Mouse (Mus musculus) midbrain, embryonic 16.5 days (tissue): ENCODE measurements at regions not wholly inside any gene's neighbourhood (a gene's known extent, or its start where the extent isn't known, plus 50 kb on each side); places are given as distances from the start of the nearest gene placed in this dataset.

Experiments
- ATAC-seq: fragments of 200-750 bp; cut with Nextera tagmentation; 2 replicates; pipeline ENCODE4 v1.8.0; 2017; ENCODE audit warnings: moderate TSS enrichment
- H3K27ac ChIP-seq: fragments of 300-500 bp; sonication (generic); 2 replicates; pipeline ENCODE4 v1.5.1; 2014; ENCODE audit warnings: mild to moderate bottlenecking, low read length, mixed read lengths
- H3K27me3 ChIP-seq: fragments of 300-500 bp; sonication (generic); 2 replicates; pipeline ENCODE4 v1.6.1; 2014; ENCODE audit warnings: low read depth, low read length, mixed read lengths; ENCODE audit not compliant: control insufficient read depth, insufficient read depth
- H3K36me3 ChIP-seq: fragments of 300-500 bp; sonication (generic); 2 replicates; pipeline ENCODE4 v1.6.1; 2014; ENCODE audit warnings: mild to moderate bottlenecking, low read length, moderate library complexity, mixed read lengths; ENCODE audit not compliant: control insufficient read depth, insufficient read depth
- H3K4me1 ChIP-seq: fragments of 300-500 bp; sonication (generic); 2 replicates; pipeline ENCODE4 v1.6.1; 2014; ENCODE audit warnings: mild to moderate bottlenecking, low read length, mixed read lengths; ENCODE audit not compliant: control insufficient read depth, insufficient read depth
- H3K4me2 ChIP-seq: fragments of 300-500 bp; sonication (generic); 2 replicates; pipeline ENCODE4 v1.6.1; 2014; ENCODE audit warnings: mild to moderate bottlenecking, low read length, mixed read lengths
- H3K4me3 ChIP-seq: fragments of 300-500 bp; sonication (generic); 2 replicates; pipeline ENCODE4 v1.5.1; 2014; ENCODE audit warnings: low read depth, mild to moderate bottlenecking, low read length, moderate library complexity, mixed read lengths
- H3K9ac ChIP-seq: fragments of 300-500 bp; sonication (generic); 2 replicates; pipeline ENCODE4 v1.6.1; 2014; ENCODE audit warnings: low read depth, low read length, mixed read lengths
- H3K9me3 ChIP-seq: fragments of 300-500 bp; sonication (generic); replicated peaks from 2 replicates; pipeline ENCODE4 v1.6.1; 2014; ENCODE audit warnings: mild to moderate bottlenecking, low read length, mixed read lengths; ENCODE audit not compliant: control insufficient read depth, poor library complexity, severe bottlenecking
- WGBS: fragments of 180-500 bp; shearing (Covaris S2); extraction: QIAGEN DNeasy Blood & Tissue Kit; methylation state at CpG from one replicate; pipeline ENCODE4 v1.1.7; 2014; 5-methylcytosine and 5-hydroxymethylcytosine counted together

DNA sequence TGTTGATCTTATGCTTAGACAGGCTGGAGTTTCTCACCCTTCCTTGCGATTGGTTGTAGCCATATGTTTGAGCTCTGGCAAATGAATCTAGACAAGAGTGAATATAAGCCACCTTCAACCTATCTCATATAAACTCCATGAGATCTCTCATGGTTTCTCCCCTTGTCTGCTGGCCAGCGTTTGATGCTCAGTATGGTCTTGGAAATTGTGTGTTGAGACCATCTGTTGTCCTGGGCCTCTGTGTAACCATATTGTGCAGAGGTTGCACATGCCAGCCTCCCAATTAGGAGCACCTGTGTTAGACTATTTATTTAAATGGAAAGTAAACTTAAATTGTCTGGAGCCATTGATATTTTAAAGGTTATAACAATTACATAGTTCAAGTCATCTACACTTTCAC is 301.5 kb upstream of the 5930422O12Rik start:
- Histone ChIP-seq H3K4me3 (no peak overlapping the region), H3K36me3 (no peaks in the 10 kb centered on the region), H3K9ac (no peak overlapping the region), H3K9me3 (no peaks in the 10 kb centered on the region), H3K4me1 (no peaks in the 10 kb centered on the region), H3K27me3 (no peaks in the 10 kb centered on the region), H3K4me2 (no peak overlapping the region), H3K27ac (no peak overlapping the region)
- WGBS: 89% methylated on average over 2 of the region's 2 CpGs
- ATAC-seq: no peak

DNA sequence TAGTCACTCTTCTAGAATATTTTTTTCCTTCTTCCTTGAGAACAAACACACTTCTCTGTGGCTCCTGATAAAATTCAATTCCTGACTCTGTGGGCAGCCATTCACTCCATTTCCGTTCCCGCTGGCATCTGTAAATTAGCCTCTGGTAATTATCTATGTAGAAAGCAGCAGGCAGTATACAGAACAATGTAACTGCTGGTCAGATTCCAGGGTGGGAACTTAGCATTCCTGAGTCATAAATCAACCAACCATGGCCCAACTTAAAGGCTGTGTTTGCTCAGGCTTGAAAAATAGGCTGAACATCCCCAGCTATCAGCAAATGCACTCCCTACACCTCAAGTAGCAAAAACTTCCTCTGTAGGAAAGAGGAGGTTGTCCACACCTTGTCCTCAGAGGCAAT is 289.6 kb upstream of the 5930422O12Rik start:
- H3K27me3 ChIP-seq: no peaks in the 10 kb centered on the region
- no peak overlapping the region for H3K9ac ChIP-seq
- WGBS: 17% methylated on average over 2 of the region's 2 CpGs
- H3K9me3 ChIP-seq: no peaks in the 10 kb centered on the region
- H3K4me3 ChIP-seq: no peak overlapping the region
- no peak overlapping the region for H3K27ac ChIP-seq
- H3K4me1 ChIP-seq: no peaks in the 10 kb centered on the region
- H3K36me3 ChIP-seq: no peaks in the 10 kb centered on the region
- no peak overlapping the region for H3K4me2 ChIP-seq
- ATAC-seq: no peak

DNA sequence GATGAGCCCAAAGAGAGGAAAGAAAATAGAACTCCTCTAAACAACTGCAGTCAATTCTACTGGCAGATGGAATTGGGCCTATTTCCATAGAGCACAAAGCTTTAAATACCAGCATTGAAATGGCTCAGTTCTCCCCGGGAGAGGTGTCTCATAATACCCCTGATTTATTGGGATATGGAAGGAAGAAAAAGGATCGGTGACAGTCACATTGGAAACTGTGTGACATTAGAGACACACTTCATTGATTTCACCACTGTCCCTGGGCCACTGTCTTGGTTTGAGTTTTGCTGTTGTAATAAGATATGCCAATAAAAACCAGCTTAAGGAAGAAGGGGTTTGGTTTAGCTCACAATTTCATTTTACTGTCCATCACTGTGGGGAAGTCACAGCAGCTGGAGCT is 288.7 kb upstream of the 5930422O12Rik start:
- Histone ChIP-seq H3K4me3 (no peak overlapping the region), H3K4me1 (no peaks in the 10 kb centered on the region), H3K27me3 (no peaks in the 10 kb centered on the region), H3K4me2 (no peak overlapping the region), H3K36me3 (no peaks in the 10 kb centered on the region), H3K9ac (no peak overlapping the region), H3K27ac (no peak overlapping the region), H3K9me3 (no peaks in the 10 kb centered on the region)
- ATAC-seq: no peak
- WGBS: 34% methylated on average over 2 of the region's 2 CpGs

DNA sequence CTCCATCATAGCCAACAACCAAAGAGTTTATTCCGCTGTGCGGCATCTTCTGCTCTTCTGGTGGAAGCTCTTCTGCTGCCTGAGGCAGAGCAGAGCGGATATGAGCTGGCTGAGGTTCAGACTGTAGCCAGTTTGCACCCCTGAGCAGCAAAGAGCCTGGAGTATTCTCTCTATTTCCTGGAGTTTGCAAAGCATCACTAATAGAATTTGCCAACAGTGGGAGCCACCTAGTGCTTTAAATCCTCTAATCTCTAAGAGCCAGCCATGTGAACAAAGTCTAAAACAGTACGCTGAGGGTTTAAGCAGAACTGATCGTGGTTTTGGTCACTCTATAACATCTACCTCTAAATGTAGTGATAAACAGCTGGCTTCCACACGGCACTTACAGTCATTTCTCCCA is 250.9 kb upstream of the 5930422O12Rik start:
- ATAC-seq: peak; percentile 45; the same call in 1 of the 2 replicates
- Histone ChIP-seq H3K36me3 (no peaks in the 10 kb centered on the region), H3K27me3 (no peaks in the 10 kb centered on the region), H3K27ac (no peak overlapping the region), H3K9ac (no peak overlapping the region), H3K4me2 (no peak overlapping the region), H3K4me1 (no peaks in the 10 kb centered on the region), H3K4me3 (no peak overlapping the region), H3K9me3 (no peaks in the 10 kb centered on the region; the same call in 1 of the 2 replicates)
- 69% methylated on average over 6 of the region's 6 CpGs for WGBS

DNA sequence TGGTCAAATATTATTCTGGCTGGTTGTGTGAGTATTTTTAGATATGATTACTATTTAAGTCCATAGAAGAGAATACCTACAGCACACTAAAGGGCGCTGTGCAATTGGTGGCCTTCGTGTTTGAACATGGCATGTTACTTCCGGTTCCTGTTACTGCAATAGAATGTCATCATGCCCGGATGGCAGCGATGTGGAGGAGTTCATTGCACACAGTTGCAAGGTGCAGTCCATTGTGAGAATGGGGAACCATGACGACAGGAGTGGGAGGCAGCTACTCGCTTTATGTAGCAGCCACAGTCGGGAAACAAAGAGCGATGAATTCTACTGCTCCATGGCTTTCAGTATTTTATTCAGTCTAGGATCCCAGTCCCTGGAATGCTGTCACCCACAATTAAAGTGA is 245.5 kb upstream of the 5930422O12Rik start:
- no peak overlapping the region for H3K4me2 ChIP-seq
- no peaks in the 10 kb centered on the region for H3K9me3 ChIP-seq
- no peak overlapping the region for H3K9ac ChIP-seq
- H3K4me3 ChIP-seq: no peak overlapping the region
- 59% methylated on average over 9 of the region's 9 CpGs for WGBS
- no peaks in the 10 kb centered on the region for H3K36me3 ChIP-seq
- no peak for ATAC-seq
- H3K27me3 ChIP-seq: no peaks in the 10 kb centered on the region
- no peaks in the 10 kb centered on the region for H3K4me1 ChIP-seq
- no peak overlapping the region for H3K27ac ChIP-seq
